Mouse (Mus musculus) MEL (cell line): ENCODE results near the gene Ccdc144b. TPM values are rescaled to one million over a fixed set of nuclear protein-coding genes. Genes with fewer than 3 reads are reported as not detected.

Experiments used
- DNase-seq: peaks from one replicate; pipeline ENCODE4 v3.0.0; 2011; ENCODE audit warnings: low read depth, low spot score
- H3K27ac ChIP-seq: 2 replicates; pipeline ENCODE4 v1.5.1; 2012; ENCODE audit warnings: low read depth, mild to moderate bottlenecking, control low read depth, low read length, moderate library complexity; ENCODE audit not compliant: control insufficient read depth
- H3K27me3 ChIP-seq, 2 experiments: fragments of 150-350 bp in 1 of 2; sonication (generic) in 1 of 2; 2 replicates each; pipeline ENCODE4 v1.6.1; 2012; ENCODE audit warnings: low read length in 2 of 2, mild to moderate bottlenecking in 2 of 2, improper control_type of control experiment in 1 of 2, moderate library complexity in 1 of 2; ENCODE audit not compliant: insufficient read depth in 2 of 2, control insufficient read depth in 1 of 2
- H3K36me3 ChIP-seq, 2 experiments: 2 replicates each; pipeline ENCODE4 v1.6.1; 2012 to 2014; ENCODE audit warnings: low read length in 2 of 2, improper control_type of control experiment in 1 of 2, inconsistent platforms in 1 of 2, mild to moderate bottlenecking in 1 of 2; ENCODE audit not compliant: insufficient read depth in 2 of 2, control insufficient read depth in 1 of 2
- H3K4me1 ChIP-seq, 2 experiments: fragments of 150-350 bp in 1 of 2; sonication (generic) in 1 of 2; 2 replicates each; pipeline ENCODE4 v1.6.1; 2012; ENCODE audit warnings: low read length in 2 of 2, improper control_type of control experiment in 1 of 2, mild to moderate bottlenecking in 1 of 2; ENCODE audit not compliant: insufficient read depth in 2 of 2, control insufficient read depth in 1 of 2
- H3K4me3 ChIP-seq, 2 experiments: fragments of 150-350 bp in 1 of 2; sonication (generic) in 1 of 2; 2 replicates each; pipeline ENCODE4 v1.5.1; 2012; ENCODE audit warnings: low read depth in 2 of 2, low read length in 2 of 2, mild to moderate bottlenecking in 2 of 2, moderate library complexity in 2 of 2, control low read depth in 1 of 2, improper control_type of control experiment in 1 of 2; ENCODE audit not compliant: control insufficient read depth in 1 of 2, insufficient read depth in 1 of 2
- H3K79me2 ChIP-seq: 2 replicates; pipeline ENCODE4 v1.6.1; 2012; ENCODE audit warnings: mild to moderate bottlenecking, low read length, moderate library complexity; ENCODE audit not compliant: control insufficient read depth, poor library complexity, insufficient read depth
- H3K9ac ChIP-seq: 2 replicates; pipeline ENCODE4 v1.6.1; 2012; ENCODE audit warnings: low read depth, mild to moderate bottlenecking, control low read depth, low read length, moderate library complexity; ENCODE audit not compliant: control insufficient read depth, poor library complexity, severe bottlenecking
- H3K9me3 ChIP-seq: fragments of 150-350 bp; sonication (generic); replicated peaks from 2 replicates; pipeline ENCODE4 v1.6.1; 2012; ENCODE audit warnings: mild to moderate bottlenecking, low read length, improper control_type of control experiment, moderate library complexity; ENCODE audit not compliant: insufficient read depth
- BHLHE40 ChIP-seq: IDR thresholded peaks from 2 replicates; pipeline ENCODE4 v1.6.1; 2012; ENCODE audit warnings: low read depth, mild to moderate bottlenecking, inconsistent platforms, low read length, improper control_type of control experiment, borderline replicate concordance
- E2F4 ChIP-seq: IDR thresholded peaks from 2 replicates; pipeline ENCODE4 v1.6.1; 2011; ENCODE audit warnings: low read depth, low read length, improper control_type of control experiment, borderline replicate concordance
- ELF1 ChIP-seq: IDR thresholded peaks from 2 replicates; pipeline ENCODE4 v1.6.1; 2014; ENCODE audit warnings: low read depth, mild to moderate bottlenecking, inconsistent platforms, low read length, improper control_type of control experiment, moderate library complexity
- EP300 ChIP-seq, 2 experiments: IDR thresholded peaks; 2 replicates each; pipeline ENCODE4 v1.6.1; 2011; ENCODE audit warnings: improper control_type of control experiment in 2 of 2, low read length in 2 of 2, low read depth in 1 of 2, mild to moderate bottlenecking in 1 of 2
- ETS1 ChIP-seq: IDR thresholded peaks from 2 replicates; pipeline ENCODE4 v1.6.1; 2012; ENCODE audit warnings: low read depth, mild to moderate bottlenecking, inconsistent platforms, low read length, improper control_type of control experiment, moderate library complexity
- GABPA ChIP-seq: IDR thresholded peaks from 2 replicates; pipeline ENCODE4 v1.6.1; 2012; ENCODE audit warnings: low read depth, mild to moderate bottlenecking, inconsistent platforms, low read length, improper control_type of control experiment, moderate library complexity
- GATA1 ChIP-seq: IDR thresholded peaks from 2 replicates; pipeline ENCODE4 v1.6.1; 2011; ENCODE audit warnings: low read depth, low read length, improper control_type of control experiment
- HCFC1 ChIP-seq: IDR thresholded peaks from 2 replicates; pipeline ENCODE4 v1.6.1; 2012; ENCODE audit warnings: low read depth, mild to moderate bottlenecking, inconsistent platforms, low read length, improper control_type of control experiment, moderate library complexity
- KAT2A ChIP-seq: conservative IDR thresholded peaks from 2 replicates; pipeline ENCODE4 v1.6.1; 2012; ENCODE audit warnings: low read depth, low read length, improper control_type of control experiment, inconsistent platforms
- MAX ChIP-seq: IDR thresholded peaks from 2 replicates; pipeline ENCODE4 v1.6.1; 2011; ENCODE audit warnings: low read length, improper control_type of control experiment
- MAZ ChIP-seq: IDR thresholded peaks from 2 replicates; pipeline ENCODE4 v1.6.1; 2012; ENCODE audit warnings: low read depth, mild to moderate bottlenecking, inconsistent platforms, low read length, improper control_type of control experiment
- MEF2A ChIP-seq: IDR thresholded peaks from 2 replicates; pipeline ENCODE4 v1.6.1; 2014; ENCODE audit warnings: low read depth, mild to moderate bottlenecking, inconsistent platforms, low read length, improper control_type of control experiment; ENCODE audit not compliant: poor library complexity, insufficient replicate concordance, severe bottlenecking; ENCODE audit errors: extremely low read depth
- MXI1 ChIP-seq: IDR thresholded peaks from 2 replicates; pipeline ENCODE4 v1.6.1; 2011; ENCODE audit warnings: mild to moderate bottlenecking, low read depth, low read length, improper control_type of control experiment
- MYB ChIP-seq: IDR thresholded peaks from 2 replicates; pipeline ENCODE4 v1.6.1; 2011; ENCODE audit warnings: mild to moderate bottlenecking, low read depth, low read length, improper control_type of control experiment
- MYC ChIP-seq: IDR thresholded peaks from 2 replicates; pipeline ENCODE4 v1.6.1; 2011; ENCODE audit warnings: low read depth, mild to moderate bottlenecking, low read length, improper control_type of control experiment, moderate library complexity
- NELFE ChIP-seq: IDR thresholded peaks from 2 replicates; pipeline ENCODE4 v1.6.1; 2011; ENCODE audit warnings: low read depth, low read length, improper control_type of control experiment
- NRF1 ChIP-seq: IDR thresholded peaks from 2 replicates; pipeline ENCODE4 v1.6.1; 2014; ENCODE audit warnings: low read depth, mild to moderate bottlenecking, inconsistent platforms, low read length, improper control_type of control experiment, moderate library complexity; ENCODE audit not compliant: poor library complexity, insufficient read depth, severe bottlenecking
- POLR2A ChIP-seq, 2 experiments: IDR thresholded peaks; 2 replicates each; pipeline ENCODE4 v1.6.1; 2011 to 2012; ENCODE audit warnings: low read length in 2 of 2, mild to moderate bottlenecking in 2 of 2, control low read depth in 1 of 2, improper control_type of control experiment in 1 of 2, low read depth in 1 of 2, moderate library complexity in 1 of 2; ENCODE audit not compliant: control insufficient read depth in 1 of 2, insufficient read depth in 1 of 2, poor library complexity in 1 of 2
- POLR2AphosphoS2 ChIP-seq: IDR thresholded peaks from 2 replicates; pipeline ENCODE4 v1.6.1; 2011; ENCODE audit warnings: low read length, improper control_type of control experiment
- POLR2AphosphoS5 ChIP-seq: IDR thresholded peaks from 2 replicates; pipeline ENCODE4 v1.6.1; 2012; ENCODE audit warnings: low read depth, borderline replicate concordance, mild to moderate bottlenecking, inconsistent platforms, low read length, moderate library complexity, mixed read lengths
- SIN3A ChIP-seq: IDR thresholded peaks from 2 replicates; pipeline ENCODE4 v1.6.1; 2012; ENCODE audit warnings: low read length, improper control_type of control experiment, inconsistent platforms
- TAL1 ChIP-seq: IDR thresholded peaks from 2 replicates; pipeline ENCODE4 v1.6.1; 2012; ENCODE audit warnings: mild to moderate bottlenecking, inconsistent platforms, low read length, moderate library complexity, mixed read lengths
- TBP ChIP-seq: IDR thresholded peaks from 2 replicates; pipeline ENCODE4 v1.8.0; 2011; ENCODE audit warnings: low read depth, low read length, improper control_type of control experiment
- TCF12 ChIP-seq: IDR thresholded peaks from 2 replicates; pipeline ENCODE4 v1.6.1; 2014; ENCODE audit warnings: low read depth, mild to moderate bottlenecking, inconsistent platforms, low read length, improper control_type of control experiment, moderate library complexity
- UBTF ChIP-seq: IDR thresholded peaks from 2 replicates; pipeline ENCODE4 v1.6.1; 2012; ENCODE audit warnings: low read depth, mild to moderate bottlenecking, inconsistent platforms, low read length, improper control_type of control experiment, moderate library complexity, borderline replicate concordance; ENCODE audit not compliant: insufficient read depth
- USF1 ChIP-seq: IDR thresholded peaks from 2 replicates; pipeline ENCODE4 v1.6.1; 2014; ENCODE audit warnings: low read depth, mild to moderate bottlenecking, inconsistent platforms, low read length, improper control_type of control experiment, moderate library complexity
- ZC3H11A ChIP-seq: IDR thresholded peaks from 2 replicates; pipeline ENCODE4 v1.6.1; 2012; ENCODE audit warnings: low read depth, mild to moderate bottlenecking, inconsistent platforms, low read length, improper control_type of control experiment
- ZMIZ1 ChIP-seq: IDR thresholded peaks from 2 replicates; pipeline ENCODE4 v1.6.1; 2012; ENCODE audit warnings: low read depth, mild to moderate bottlenecking, inconsistent platforms, low read length, improper control_type of control experiment, moderate library complexity
- ZNF384 ChIP-seq: IDR thresholded peaks from 2 replicates; pipeline ENCODE4 v1.6.1; 2012; ENCODE audit warnings: low read depth, mild to moderate bottlenecking, inconsistent platforms, low read length, improper control_type of control experiment
- polyA plus RNA-seq, 2 experiments: library from polyadenylated mRNA; stranded (reverse) in 1 of 2; unstranded in 1 of 2; fragments of >175 nt in 1 of 2; fragments of >200 nt in 1 of 2; gene quantifications; 2 replicates each; pipeline versions ENCODE4 v1.2.1 to v1.2.4; 2012; ENCODE audit warnings: low replicate concordance in 2 of 2, low read depth in 1 of 2; ENCODE audit not compliant: insufficient read length in 2 of 2, insufficient read depth in 1 of 2, missing spikeins in 1 of 2
- total RNA-seq: library from RNA; depleted of rRNA; stranded (reverse); fragments of 300-350 nt; gene quantifications from 2 replicates; pipeline ENCODE4 v1.2.3, GENCODE M21; 2012

Ccdc144b gene
- total and polyA plus RNA-seq, 3 experiments = not detected

GRCm38 (mm10) chr3:36067731-36068130, 14.4 kb upstream of the Ccdc144b start:
- H3K79me2 ChIP-seq = peaks cover 19% of the 10 kb centered on the region
- no peak overlapping the region for H3K9ac ChIP-seq
- peaks cover 0 to 10% of the 10 kb centered on the region in 2 experiments; a peak in 3 of 4 replicates for H3K4me1 ChIP-seq
- no peaks in the 10 kb centered on the region for H3K27me3 ChIP-seq
- no peak for DNase-seq
- no peak overlapping the region for H3K4me3 ChIP-seq
- H3K27ac ChIP-seq = no peak overlapping the region
- H3K36me3 ChIP-seq = peaks cover 0 to 11% of the 10 kb centered on the region in 2 experiments; a peak in 2 of 4 replicates
- no peaks in the 10 kb centered on the region for H3K9me3 ChIP-seq
- TF ChIP-seq USF1 (no peak), POLR2AphosphoS2 (no peak), EP300 (IDR thresholded peaks at IDR 0.05; ENCODE audit: low read depth in 1 of 2, low read length in 2 of 2) (no peak), E2F4 (no peak), GATA1 (no peak), BHLHE40 (no peak), ZMIZ1 (no peak), TAL1 (no peak)

GRCm38 (mm10) chr3:36065843-36066651, 12.7 kb upstream of the Ccdc144b start, which contains the start of gene Acad9:
TSS of gene Acad9 (plus strand) at chr3:36065979.
- H3K9me3 ChIP-seq = no peaks in the 10 kb centered on the region
- peak within 1 kb of the TSS; percentile 38 for H3K27ac ChIP-seq

More at GRCm38 (mm10) chr3:36065843-36066651, 12.7 kb upstream of the Ccdc144b start, which contains the start of gene Acad9:
- Histone ChIP-seq H3K4me3 (peak within 1 kb of the TSS; percentile 91 to 99), H3K4me1 (peaks cover 0 to 10% of the 10 kb centered on the region in 2 experiments; a peak in 3 of 4 replicates), H3K36me3 (peaks cover 0 to 11% of the 10 kb centered on the region in 2 experiments; a peak in 2 of 4 replicates), H3K27me3 (no peaks in the 10 kb centered on the region; a peak in 1 of 4 replicates), H3K9ac (peak within 1 kb of the TSS; percentile 88), H3K79me2 (peaks cover 19% of the 10 kb centered on the region)
- no peak for TF ChIP-seq MYB
- TF ChIP-seq BHLHE40 = no peak
- no peak for TF ChIP-seq POLR2AphosphoS5
- TF ChIP-seq MYC = peak; percentile 69; the same call in 1 of the 2 replicates
- peak; percentile 71 to 87 for TF ChIP-seq POLR2A (IDR thresholded peaks at IDR 0.05; ENCODE audit: control insufficient read depth in 1 of 2, insufficient read depth in 1 of 2, low read depth in 1 of 2, low read length in 2 of 2, poor library complexity in 1 of 2)
- no peak; the same call in 1 of the 2 replicates for TF ChIP-seq KAT2A
- peak; percentile 41; the same call in 1 of the 2 replicates for TF ChIP-seq TCF12
- TF ChIP-seq GABPA = peak; percentile 28; the same call in 1 of the 2 replicates
- TF ChIP-seq TBP = peak; percentile 80
- TF ChIP-seq ETS1 = peak; percentile 52; the same call in 1 of the 2 replicates
- TF ChIP-seq MAZ = peak; percentile 41; the same call in 1 of the 2 replicates
- TF ChIP-seq NELFE = peak; percentile 85
- peak; percentile 95 for TF ChIP-seq SIN3A
- 0 out of 2 replicates have a peak, but pooled peaks have one; percentile 29 for TF ChIP-seq NRF1
- TF ChIP-seq ZC3H11A = 0 out of 2 replicates have a peak, but pooled peaks have one; percentile 20
- TF ChIP-seq HCFC1 = peak; percentile 92
- TF ChIP-seq ELF1 = peak; percentile 85
- peak; percentile 75 for TF ChIP-seq MAX
- TF ChIP-seq UBTF = no peak
- TF ChIP-seq GATA1 = no peak
- peak; percentile 91 for TF ChIP-seq MXI1
- peak; percentile 66; the same call in 1 of the 2 replicates for TF ChIP-seq POLR2AphosphoS2
- TF ChIP-seq MEF2A = no peak
- no peak for TF ChIP-seq ZNF384
- peak; percentile 98 for DNase-seq
